Mouse (Mus musculus) liver, embryonic 14.5 days (tissue): ENCODE data around the gene Ppm1d. TPM values are rescaled to one million over a fixed set of nuclear protein-coding genes. Genes with fewer than 3 reads are reported as not detected.

ENCODE experiments used
- ATAC-seq: fragments of 200-750 bp; cut with Nextera tagmentation; 2 replicates; pipeline ENCODE4 v1.8.0; 2017; ENCODE audit warnings: moderate number of reproducible peaks, mild to moderate bottlenecking, moderate library complexity; ENCODE audit not compliant: insufficient read depth
- DNase-seq, 3 experiments: peaks; one replicate each; pipeline ENCODE4 v3.0.0-alpha.2; 2012 to 2013; ENCODE audit warnings: low read depth in 3 of 3, low spot score in 3 of 3
- H3K27ac ChIP-seq: fragments of 300-500 bp; sonication (generic); 2 replicates; pipeline ENCODE4 v1.5.1; 2014; ENCODE audit warnings: moderate library complexity, mild to moderate bottlenecking, control low read depth, inconsistent platforms
- H3K27me3 ChIP-seq: fragments of 300-500 bp; sonication (generic); 2 replicates; pipeline ENCODE4 v1.6.1; 2014; ENCODE audit warnings: mild to moderate bottlenecking, low read length, moderate library complexity; ENCODE audit not compliant: control insufficient read depth, insufficient read depth
- H3K36me3 ChIP-seq: fragments of 300-500 bp; sonication (generic); replicated peaks from 2 replicates; pipeline ENCODE4 v1.6.1; 2014; ENCODE audit warnings: low read depth; ENCODE audit not compliant: control insufficient read depth, insufficient read depth
- H3K4me1 ChIP-seq, 2 experiments: fragments of 200-500 bp in 1 of 2; fragments of 300-500 bp in 1 of 2; sonication (generic) in 1 of 2; replicated peaks; 2 replicates each; pipeline ENCODE4 v1.6.1; 2012 to 2014; ENCODE audit warnings: antibody characterized with exemption in 1 of 2, inconsistent platforms in 1 of 2, low read length in 1 of 2; ENCODE audit not compliant: control insufficient read depth in 2 of 2, insufficient read depth in 2 of 2
- H3K4me2 ChIP-seq: fragments of 300-500 bp; sonication (generic); 2 replicates; pipeline ENCODE4 v1.6.1; 2014; ENCODE audit warnings: low read depth, mild to moderate bottlenecking, control low read depth, moderate library complexity
- H3K4me3 ChIP-seq, 2 experiments: fragments of 200-500 bp in 1 of 2; fragments of 300-500 bp in 1 of 2; sonication (generic) in 1 of 2; 2 replicates each; pipeline ENCODE4 v1.5.1; 2012 to 2014; ENCODE audit warnings: low read depth in 2 of 2, low read length in 2 of 2, mild to moderate bottlenecking in 2 of 2, control low read depth in 1 of 2, inconsistent platforms in 1 of 2, moderate library complexity in 1 of 2; ENCODE audit not compliant: insufficient read depth in 1 of 2
- H3K9ac ChIP-seq: fragments of 300-500 bp; sonication (generic); replicated peaks from 2 replicates; pipeline ENCODE4 v1.6.1; 2014; ENCODE audit warnings: mild to moderate bottlenecking, control low read depth, moderate library complexity
- H3K9me3 ChIP-seq: fragments of 300-500 bp; sonication (generic); 2 replicates; pipeline ENCODE4 v1.6.1; 2016; ENCODE audit warnings: low read length, mixed read lengths; ENCODE audit not compliant: control insufficient read depth
- CTCF ChIP-seq: IDR thresholded peaks from 2 replicates; pipeline ENCODE4 v1.5.1; 2016; ENCODE audit warnings: antibody characterized with exemption, low read depth, control low read depth
- EP300 ChIP-seq: IDR thresholded peaks from 2 replicates; pipeline ENCODE4 v1.6.1; 2016; ENCODE audit warnings: antibody characterized with exemption, low read depth
- WGBS: fragments of 180-500 bp; shearing (Covaris S2); extraction: QIAGEN DNeasy Blood & Tissue Kit; methylation state at CpG from one replicate; pipeline ENCODE4 v1.1.7; 2014; ENCODE audit not compliant: insufficient replicate concordance; 5-methylcytosine and 5-hydroxymethylcytosine counted together
- polyA plus RNA-seq, 2 experiments: library from polyadenylated mRNA; depleted of rRNA in 1 of 2; stranded (reverse) in 1 of 2; unstranded in 1 of 2; fragments of >200 nt; fragmentation: Nextera tagmentation in 1 of 2; extraction: Ambion mirVana in 1 of 2; gene quantifications; 2 replicates each; pipeline versions ENCODE4 v1.2.1 to v1.2.3; 2012 to 2014

Gene Ppm1d
- polyA plus RNA-seq, 2 experiments: 12.5 to 21.9 TPM

GRCm38 (mm10) chr11:85299880-85300279 lies 11.2 kb upstream of the Ppm1d start:
- peaks cover 19 to 20% of the 10 kb centered on the region in 2 experiments for H3K4me1 ChIP-seq
- 51% methylated on average over 2 of the region's 2 CpGs for WGBS
- H3K36me3 ChIP-seq: no peaks in the 10 kb centered on the region
- TF ChIP-seq CTCF (no peak), EP300 (peak; percentile 58)
- peak; percentile 31; the same call in 1 of the 2 replicates for ATAC-seq
- DNase-seq: peak in 1 of 3 experiments; percentile 20
- H3K4me2 ChIP-seq: no peak overlapping the region
- no peaks in the 10 kb centered on the region for H3K27me3 ChIP-seq
- H3K4me3 ChIP-seq: no peak overlapping the region
- no peaks in the 10 kb centered on the region for H3K9me3 ChIP-seq
- no peak overlapping the region for H3K9ac ChIP-seq
- H3K27ac ChIP-seq: no peak overlapping the region

GRCm38 (mm10) chr11:85301161-85301560 lies 9.9 kb upstream of the Ppm1d start:
- Histone ChIP-seq H3K9me3 (no peaks in the 10 kb centered on the region), H3K4me3 (no peak overlapping the region), H3K27ac (no peak overlapping the region), H3K27me3 (no peaks in the 10 kb centered on the region), H3K4me1 (peaks cover 19 to 20% of the 10 kb centered on the region in 2 experiments), H3K36me3 (no peaks in the 10 kb centered on the region), H3K4me2 (no peak overlapping the region), H3K9ac (no peak overlapping the region)
- no peak for ATAC-seq
- 75% methylated on average over 3 of the region's 3 CpGs for WGBS
- DNase-seq: no peak
- no peak for TF ChIP-seq CTCF
- TF ChIP-seq EP300: no peak

- Histone ChIP-seq H3K4me3 (no peak overlapping the region), H3K4me1 (peaks cover 19 to 22% of the 10 kb centered on the region in 2 experiments), H3K9me3 (no peaks in the 10 kb centered on the region), H3K27me3 (no peaks in the 10 kb centered on the region), H3K36me3 (no peaks in the 10 kb centered on the region), H3K4me2 (no peak overlapping the region), H3K27ac (no peak overlapping the region), H3K9ac (no peak overlapping the region)
- DNase-seq: no peak
- WGBS: 44% methylated on average over 2 of the region's 2 CpGs
- ATAC-seq: no peak
- no peak for TF ChIP-seq EP300
- TF ChIP-seq CTCF: no peak
Observed at GRCm38 (mm10) chr11:85301836-85302235, 9.2 kb upstream of the Ppm1d start.

GRCm38 (mm10) chr11:85306577-85307260 lies 4.3 kb upstream of the Ppm1d start:
- no peak overlapping the region for H3K27ac ChIP-seq
- no peak for ATAC-seq
- peaks cover 7% of the 10 kb centered on the region in 2 experiments for H3K4me1 ChIP-seq
- no peak overlapping the region for H3K4me2 ChIP-seq
- no peaks in the 10 kb centered on the region for H3K27me3 ChIP-seq
- TF ChIP-seq CTCF (no peak), EP300 (no peak)
- no peaks in the 10 kb centered on the region for H3K36me3 ChIP-seq
- no peak overlapping the region for H3K4me3 ChIP-seq
- WGBS: 45% methylated on average over 4 of the region's 4 CpGs
- H3K9me3 ChIP-seq: no peaks in the 10 kb centered on the region
- H3K9ac ChIP-seq: no peak overlapping the region
- DNase-seq: no peak

DNA sequence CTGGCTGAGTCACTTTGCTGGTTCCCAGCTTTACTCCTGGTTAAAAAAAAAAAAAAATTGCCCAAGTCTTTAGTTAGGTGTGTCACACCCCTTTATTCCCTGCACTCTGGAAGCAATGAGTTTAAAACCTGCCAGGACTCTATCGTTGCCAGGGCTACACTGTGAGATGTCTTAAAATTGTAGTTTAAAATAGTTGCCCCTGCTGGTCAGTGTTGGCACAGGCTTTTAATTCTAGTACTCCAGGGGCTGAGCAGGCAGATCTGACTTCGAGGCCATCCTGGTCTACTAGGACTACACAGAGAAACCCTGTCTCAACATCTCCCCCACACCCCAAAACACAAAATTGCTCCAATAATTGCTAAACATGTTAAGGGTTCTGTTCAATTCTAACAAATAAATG lies 2.2 kb upstream of the Ppm1d start:
- H3K36me3 ChIP-seq: no peaks in the 10 kb centered on the region
- no peaks in the 10 kb centered on the region for H3K27me3 ChIP-seq
- H3K9ac ChIP-seq: no peak overlapping the region
- no peak overlapping the region for H3K4me2 ChIP-seq
- 77% methylated on average over 2 of the region's 2 CpGs for WGBS
- H3K4me3 ChIP-seq: no peak overlapping the region
- ATAC-seq: no peak
- TF ChIP-seq CTCF (peak; percentile 18; the same call in 1 of the 2 replicates), EP300 (no peak)
- H3K4me1 ChIP-seq: peaks cover 12 to 15% of the 10 kb centered on the region in 2 experiments
- H3K27ac ChIP-seq: no peak overlapping the region
- no peak for DNase-seq
- no peaks in the 10 kb centered on the region for H3K9me3 ChIP-seq
